Mouse (Mus musculus): ENCODE results near the gene Gtpbp6.
"Not testable (repeated sequence)": the region's sequence is repeated elsewhere in the genome, so short reads cannot be mapped to it uniquely, and the experiment has no call there.

DNA sequence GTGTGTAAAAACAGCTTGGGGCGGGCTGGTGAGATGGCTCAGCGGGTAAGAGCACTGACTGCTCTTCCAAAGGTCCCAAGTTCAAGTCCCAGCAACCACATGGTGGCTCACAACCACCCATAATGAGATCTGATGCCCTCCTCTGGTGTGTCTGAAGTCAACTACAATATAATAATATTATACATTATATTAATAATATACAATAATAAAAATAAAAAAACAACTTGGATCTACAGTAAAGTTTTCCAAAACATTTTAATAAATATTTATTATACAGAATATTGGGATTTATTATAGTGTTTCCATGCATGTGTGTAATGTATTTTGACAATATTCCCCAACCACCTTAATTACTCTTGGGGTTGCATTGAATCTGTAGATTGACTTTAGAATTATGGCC lies 35.6 kb downstream of the Gtpbp6 start, which contains the start of gene Gm17655:
- not testable (repeated sequence) for TF ChIP-seq POLR2A (IDR thresholded peaks at IDR 0.05; ENCODE audit: extremely low read depth, insufficient read depth, low read length); CTCF (IDR thresholded peaks at IDR 0.05; ENCODE audit: low read depth, low read length)

Data from liver, adult 2 months (tissue).